Comparison of ENCODE assay signal across 13 mouse cellular contexts in genomic region chr3:153302376-153302775, GRCm38 (mm10).
"Had no signal": no experiment of that assay in that cellular context is flagged by ENCODE, and none has a peak within 500 bp of the region (broad histone marks: within the 10 kb centered on the region; RNA-seq: fewer than 3 reads in every experiment).

No protein-coding gene starts in this region.

- ATAC-seq: inflammation-experienced regulatory T-cells, adult 6 months; intestine, embryonic 16.5 days; lung, postnatal 0 days; midbrain, embryonic 15.5 days had no signal

- DNase-seq: kidney, adult 18-20 months; kidney, adult 9 months; kidney, postnatal 14 days; kidney, postnatal 4 days; liver, embryonic 13.5 days; lung, embryonic 14.5 days; right cerebral cortex, postnatal 14 days; spleen, adult 18-20 months; thymus, postnatal 25 days had no signal
